36 mouse cellular contexts compared by ENCODE assay signal in genomic region chr7:142231540-142231939, GRCm38 (mm10). TPM values are rescaled to one million over a fixed set of nuclear protein-coding genes. Genes with fewer than 3 reads are reported as not detected.
DNase-seq lines count a peak whose midpoint lies in the region; ATAC-seq lines count a peak whose summit lies in the region.
"Had no signal": no experiment of that assay in that cellular context is flagged by ENCODE, and none has a peak within 500 bp of the region (broad histone marks: within the 10 kb centered on the region; RNA-seq: fewer than 3 reads in every experiment).

No protein-coding gene starts in this region.

- H3K4me3 ChIP-seq in forebrain, embryonic 10.5 days = no peak overlapping the region
- H3K4me3 ChIP-seq: embryonic facial prominence, embryonic 10.5 days; embryonic facial prominence, embryonic 13.5 days; erythroblast, embryonic 14.5 days; forebrain, embryonic 13.5 days; hindbrain, embryonic 12.5 days had no signal

- no peaks in the 10 kb centered on the region for H3K27me3 ChIP-seq in forebrain, embryonic 10.5 days (ENCODE audit: poor library complexity, severe bottlenecking)
- H3K27me3 ChIP-seq: forebrain, embryonic 13.5 days; hindbrain, embryonic 12.5 days had no signal

- H3K27ac ChIP-seq in forebrain, embryonic 10.5 days = no peak overlapping the region
- H3K27ac ChIP-seq: embryonic facial prominence, embryonic 10.5 days; embryonic facial prominence, embryonic 13.5 days; forebrain, embryonic 13.5 days; hindbrain, embryonic 12.5 days had no signal

- H3K9me3 ChIP-seq in forebrain, embryonic 10.5 days = peaks cover 13% of the 10 kb centered on the region; the same call in 1 of the 2 replicates

- WGBS in large intestine, adult 2 months = 13% methylated on average over 1 of the region's 1 CpGs
- 27% methylated on average over 1 of the region's 1 CpGs for WGBS in forebrain, embryonic 10.5 days

- no peaks in the 10 kb centered on the region for H3K36me3 ChIP-seq in forebrain, embryonic 10.5 days (replicated peaks)
- H3K36me3 ChIP-seq: embryonic facial prominence, embryonic 10.5 days; embryonic facial prominence, embryonic 13.5 days; hindbrain, embryonic 12.5 days had no signal

- no peak for ATAC-seq in granulocyte monocyte progenitor cell, adult 5-6 weeks (replicated peaks; ENCODE audit: poor library complexity, severe bottlenecking)
- ATAC-seq: CD4-positive, CD25-positive, alpha-beta regulatory T cell, adult 4 months; forebrain, embryonic 13.5 days; forebrain, embryonic 16.5 days; hindbrain, embryonic 16.5 days; intestine, embryonic 16.5 days had no signal

- DNase-seq in ES-CJ7 (ENCODE audit: low read depth, low spot score) = peak; percentile 94
- DNase-seq in R1 (ENCODE audit: low read depth, low spot score) = peak; percentile 97
- peak; percentile 18 for DNase-seq in large intestine, adult 2 months (ENCODE audit: low read depth, low spot score)
- no peak for DNase-seq in thymus, postnatal 0 days (ENCODE audit: low spot score)
- DNase-seq in forebrain, embryonic 10.5 days (ENCODE audit: extremely low spot score, low spot score) = no peak
- DNase-seq: adrenal gland, adult 2 months; adrenal gland, postnatal 14 days; cerebellum, adult 11 months; cerebellum, adult 8-10 months; cerebellum, postnatal 10 days; cerebellum, postnatal 36 days; embryo, embryonic 11 days; gastrocnemius, postnatal 10 days; gastrocnemius, postnatal 36 days; heart, adult 11 months had no signal

- H3K4me1 ChIP-seq in forebrain, embryonic 10.5 days = peaks cover 6% of the 10 kb centered on the region
- H3K4me1 ChIP-seq: forebrain, embryonic 13.5 days; hindbrain, embryonic 12.5 days had no signal

RNA-seq across cellular contexts. Expression of gene Krtap5-5, which starts 1.8 kb away (rescaled TPM):
- polyA plus RNA-seq in large intestine, adult 2 months (2012; rRNA removed) = not detected in 2 replicates
- polyA plus RNA-seq in thymus, postnatal 0 days (2015; fragmentation: Nextera tagmentation; extraction: Ambion mirVana) = 0.16 TPM in 1 of 2 replicates, not detected in the other
- polyA plus RNA-seq in forebrain, embryonic 10.5 days (2016; fragmentation: Nextera tagmentation; extraction: Ambion mirVana) = not detected in 2 replicates
- total RNA-seq in granulocyte monocyte progenitor cell, adult 5-6 weeks (2014; fragmentation: Nextera tagmentation) = not detected in 2 replicates
- total RNA-seq in granulocyte monocyte progenitor cell, adult 5-6 weeks (2017) = not detected in 2 replicates
- total RNA-seq: adrenal gland, adult 2 months; adrenal gland, postnatal 14 days; adrenal gland, postnatal 4 days; gastrocnemius, adult 18-20 months; gastrocnemius, postnatal 10 days; gastrocnemius, postnatal 36 days; heart, postnatal 25 days; hematopoietic stem cell, adult 5-6 weeks; MEL had no signal
- polyA plus RNA-seq: C2C12; CD4-positive, CD25-positive, alpha-beta regulatory T cell, adult 4 months; cortical plate, adult 2 months; embryonic facial prominence, embryonic 10.5 days; embryonic facial prominence, embryonic 13.5 days; erythroblast, embryonic 14.5 days; forebrain, embryonic 13.5 days; forebrain, embryonic 16.5 days; heart, embryonic 11.5 days; heart, embryonic 14.5 days; heart, postnatal 0 days; hindbrain, embryonic 12.5 days; hindbrain, embryonic 16.5 days; intestine, embryonic 16.5 days had no signal

RNA-seq across cellular contexts. Expression of gene Gm40460, which starts 9.3 kb away (rescaled TPM):
- not detected in 2 replicates for polyA plus RNA-seq in large intestine, adult 2 months (2012; rRNA removed)
- not detected in 2 replicates for polyA plus RNA-seq in thymus, postnatal 0 days (2015; fragmentation: Nextera tagmentation; extraction: Ambion mirVana)
- not detected in 2 replicates for polyA plus RNA-seq in forebrain, embryonic 10.5 days (2016; fragmentation: Nextera tagmentation; extraction: Ambion mirVana)
- total RNA-seq in granulocyte monocyte progenitor cell, adult 5-6 weeks (2014; fragmentation: Nextera tagmentation) = not detected in 2 replicates
- total RNA-seq in granulocyte monocyte progenitor cell, adult 5-6 weeks (2017) = not detected in 2 replicates
- total RNA-seq: adrenal gland, adult 2 months; adrenal gland, postnatal 14 days; adrenal gland, postnatal 4 days; gastrocnemius, adult 18-20 months; gastrocnemius, postnatal 10 days; gastrocnemius, postnatal 36 days; heart, adult 8-10 months; heart, postnatal 25 days; hematopoietic stem cell, adult 5-6 weeks; MEL had no signal
- polyA plus RNA-seq: adrenal gland, adult 2 months; C2C12; CD4-positive, CD25-positive, alpha-beta regulatory T cell, adult 4 months; cortical plate, adult 2 months; embryonic facial prominence, embryonic 10.5 days; embryonic facial prominence, embryonic 13.5 days; erythroblast, embryonic 14.5 days; forebrain, embryonic 13.5 days; forebrain, embryonic 16.5 days; heart, embryonic 11.5 days; heart, embryonic 14.5 days; heart, postnatal 0 days; hindbrain, embryonic 12.5 days; hindbrain, embryonic 16.5 days; intestine, embryonic 16.5 days had no signal

RNA-seq across cellular contexts. Expression of gene Gm7579, which starts 19.9 kb away (rescaled TPM):
- not detected in 2 replicates for polyA plus RNA-seq in large intestine, adult 2 months (2012; rRNA removed)
- polyA plus RNA-seq in thymus, postnatal 0 days (2015; fragmentation: Nextera tagmentation; extraction: Ambion mirVana) = not detected in 2 replicates
- not detected in 2 replicates for polyA plus RNA-seq in forebrain, embryonic 10.5 days (2016; fragmentation: Nextera tagmentation; extraction: Ambion mirVana)
- total RNA-seq in granulocyte monocyte progenitor cell, adult 5-6 weeks (2014; fragmentation: Nextera tagmentation) = not detected in 2 replicates
- not detected in 2 replicates for total RNA-seq in granulocyte monocyte progenitor cell, adult 5-6 weeks (2017)
- total RNA-seq: adrenal gland, adult 2 months; adrenal gland, postnatal 14 days; adrenal gland, postnatal 4 days; gastrocnemius, adult 18-20 months; gastrocnemius, postnatal 10 days; gastrocnemius, postnatal 36 days; heart, adult 8-10 months; heart, postnatal 25 days; hematopoietic stem cell, adult 5-6 weeks; MEL had no signal
- polyA plus RNA-seq: adrenal gland, adult 2 months; C2C12; CD4-positive, CD25-positive, alpha-beta regulatory T cell, adult 4 months; cortical plate, adult 2 months; embryonic facial prominence, embryonic 10.5 days; embryonic facial prominence, embryonic 13.5 days; erythroblast, embryonic 14.5 days; forebrain, embryonic 13.5 days; forebrain, embryonic 16.5 days; heart, embryonic 11.5 days; heart, embryonic 14.5 days; heart, postnatal 0 days; hindbrain, embryonic 12.5 days; hindbrain, embryonic 16.5 days; intestine, embryonic 16.5 days had no signal

RNA-seq across cellular contexts. Expression of gene Gm2431, which starts 26.6 kb away (rescaled TPM):
- not detected in 2 replicates for polyA plus RNA-seq in large intestine, adult 2 months (2012; rRNA removed)
- polyA plus RNA-seq in thymus, postnatal 0 days (2015; fragmentation: Nextera tagmentation; extraction: Ambion mirVana) = not detected in 2 replicates
- not detected in 2 replicates for polyA plus RNA-seq in forebrain, embryonic 10.5 days (2016; fragmentation: Nextera tagmentation; extraction: Ambion mirVana)
- total RNA-seq in granulocyte monocyte progenitor cell, adult 5-6 weeks (2014; fragmentation: Nextera tagmentation) = not detected in 2 replicates
- total RNA-seq in granulocyte monocyte progenitor cell, adult 5-6 weeks (2017) = not detected in 2 replicates
- total RNA-seq: adrenal gland, adult 2 months; adrenal gland, postnatal 14 days; adrenal gland, postnatal 4 days; gastrocnemius, adult 18-20 months; gastrocnemius, postnatal 10 days; gastrocnemius, postnatal 36 days; heart, adult 8-10 months; heart, postnatal 25 days; hematopoietic stem cell, adult 5-6 weeks; MEL had no signal
- polyA plus RNA-seq: adrenal gland, adult 2 months; C2C12; CD4-positive, CD25-positive, alpha-beta regulatory T cell, adult 4 months; cortical plate, adult 2 months; embryonic facial prominence, embryonic 10.5 days; embryonic facial prominence, embryonic 13.5 days; erythroblast, embryonic 14.5 days; forebrain, embryonic 13.5 days; forebrain, embryonic 16.5 days; heart, embryonic 11.5 days; heart, embryonic 14.5 days; heart, postnatal 0 days; hindbrain, embryonic 12.5 days; hindbrain, embryonic 16.5 days; intestine, embryonic 16.5 days had no signal

RNA-seq across cellular contexts. Expression of gene Krtap5-3, which starts 30.4 kb away (rescaled TPM):
- 0.42 TPM in 1 of 2 replicates, not detected in the other for polyA plus RNA-seq in large intestine, adult 2 months (2012; rRNA removed)
- not detected in 2 replicates for polyA plus RNA-seq in thymus, postnatal 0 days (2015; fragmentation: Nextera tagmentation; extraction: Ambion mirVana)
- not detected in 2 replicates for polyA plus RNA-seq in forebrain, embryonic 10.5 days (2016; fragmentation: Nextera tagmentation; extraction: Ambion mirVana)
- not detected in 2 replicates for total RNA-seq in granulocyte monocyte progenitor cell, adult 5-6 weeks (2014; fragmentation: Nextera tagmentation)
- total RNA-seq in granulocyte monocyte progenitor cell, adult 5-6 weeks (2017) = not detected in 2 replicates
- total RNA-seq: adrenal gland, adult 2 months; adrenal gland, postnatal 14 days; adrenal gland, postnatal 4 days; gastrocnemius, adult 18-20 months; gastrocnemius, postnatal 10 days; gastrocnemius, postnatal 36 days; heart, adult 8-10 months; heart, postnatal 25 days; hematopoietic stem cell, adult 5-6 weeks; MEL had no signal
- polyA plus RNA-seq: adrenal gland, adult 2 months; C2C12; CD4-positive, CD25-positive, alpha-beta regulatory T cell, adult 4 months; cortical plate, adult 2 months; embryonic facial prominence, embryonic 10.5 days; embryonic facial prominence, embryonic 13.5 days; erythroblast, embryonic 14.5 days; forebrain, embryonic 13.5 days; forebrain, embryonic 16.5 days; heart, embryonic 11.5 days; heart, embryonic 14.5 days; heart, postnatal 0 days; hindbrain, embryonic 12.5 days; hindbrain, embryonic 16.5 days; intestine, embryonic 16.5 days had no signal

Comparison
In these comparisons a context has a peak if more than half of its experiments do, and no peak if none do; other contexts are left out.
1. DNase-seq: peak in ES-CJ7 (single experiment), R1 (single experiment) and large intestine, adult 2 months (single experiment); none in thymus, postnatal 0 days (single experiment) and forebrain, embryonic 10.5 days (single experiment).